Mouse (Mus musculus): ENCODE data around the gene Dexi. TPM values are rescaled to one million over a fixed set of nuclear protein-coding genes. Genes with fewer than 3 reads are reported as not detected.

Gene Dexi
- total RNA-seq (2021): 10 to 100 TPM; 45.7 to 46.9 TPM
- long read RNA-seq, experiment 1, transcript Dexi-201 (2 exons, 1,389 nt): major isoform, 38 of 49 reads
- long read RNA-seq, experiment 1, partial matches to known transcripts: 2 of 49 reads
- long read RNA-seq, experiment 1, other reads (novel, unspliced or antisense): 9 of 49 reads
- long read RNA-seq, experiment 2, transcript Dexi-201 (2 exons, 1,389 nt): major isoform, 43 of 65 reads
- long read RNA-seq, experiment 2, partial matches to known transcripts: 8 of 65 reads
- long read RNA-seq, experiment 2, other reads (novel, unspliced or antisense): 14 of 65 reads

DNA sequence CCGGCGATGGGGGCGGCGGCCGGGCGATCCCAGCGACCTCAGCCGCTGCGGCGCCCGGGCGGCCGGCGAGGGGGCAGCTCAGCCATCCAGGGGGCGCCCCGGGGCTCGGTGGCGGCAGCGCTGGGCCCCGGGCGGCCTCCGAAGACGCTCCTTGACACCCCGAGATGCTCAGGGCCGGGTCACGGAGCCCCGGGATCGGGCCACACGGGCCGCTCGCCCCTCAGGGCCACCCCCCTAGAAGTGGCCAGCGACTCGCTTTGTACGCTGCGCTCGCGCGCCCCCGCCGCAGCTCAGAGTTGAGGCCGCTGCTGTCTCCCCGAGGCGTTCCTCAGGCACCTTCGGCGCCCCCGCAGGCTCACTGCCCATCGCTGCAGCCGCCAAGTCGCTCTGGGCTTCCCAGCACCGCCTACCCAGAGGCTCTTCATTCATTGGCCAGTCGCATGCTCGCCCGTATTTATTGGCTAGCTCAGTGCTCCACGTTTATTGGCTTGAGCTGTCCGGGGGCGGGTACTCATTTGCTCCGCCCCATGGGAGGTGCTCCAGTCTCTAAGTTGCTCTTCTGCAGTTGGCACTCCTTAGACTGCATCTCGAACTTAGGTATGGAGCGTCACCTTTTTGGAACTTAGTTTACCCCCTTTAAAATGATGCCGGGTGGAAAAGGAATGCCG, at the start of gene Dexi:
Dexi (minus strand) TSS at position 357 of the 668 bp plus-strand sequence.
- peak; percentile 89 to 98 for DNase-seq (ENCODE audit: low spot score in 2 of 2)

DNA sequence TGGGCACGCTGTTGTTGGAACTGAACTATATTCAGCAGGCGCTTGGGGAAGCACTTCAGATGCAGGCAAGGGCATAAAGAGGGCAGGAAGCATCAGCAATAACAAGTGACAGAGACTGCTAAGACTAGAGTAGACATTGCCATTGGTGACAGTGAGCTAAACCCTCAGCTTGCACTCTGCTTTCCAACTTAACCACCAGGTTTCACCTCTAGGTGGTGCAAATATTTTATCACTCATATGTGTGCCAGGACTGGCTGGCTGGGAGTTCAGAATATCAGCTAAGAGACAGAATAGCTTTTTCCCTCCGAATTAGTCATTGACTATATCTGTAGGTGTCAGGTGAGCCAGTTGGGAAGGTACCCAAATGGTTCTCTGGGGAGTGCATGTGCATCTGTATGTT, 43.7 kb upstream of the Dexi start:
- DNase-seq (ENCODE audit: low spot score in 2 of 2): peak in 1 of 2 experiments; percentile 35

DNA sequence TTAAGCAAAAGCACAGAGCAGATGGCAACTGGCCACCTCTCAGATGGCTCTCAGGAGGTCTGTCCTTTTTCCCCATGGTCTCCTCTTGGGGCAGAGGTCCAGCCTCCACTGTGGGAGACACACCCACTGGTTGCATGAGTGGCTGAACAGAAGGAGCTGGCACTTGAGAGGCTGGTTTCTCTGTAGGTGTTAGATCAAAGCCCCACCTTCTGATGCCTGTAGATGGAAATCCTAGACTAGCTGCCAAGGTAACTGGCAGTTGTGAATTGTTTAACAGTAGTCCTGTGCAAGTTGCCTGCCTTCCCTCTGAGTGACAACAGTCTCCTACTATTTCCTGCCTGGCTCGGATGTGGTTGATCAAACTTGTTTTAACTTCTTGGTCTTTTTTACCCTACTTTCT, 42.3 kb upstream of the Dexi start:
- DNase-seq (ENCODE audit: low spot score in 2 of 2): no peak

DNA sequence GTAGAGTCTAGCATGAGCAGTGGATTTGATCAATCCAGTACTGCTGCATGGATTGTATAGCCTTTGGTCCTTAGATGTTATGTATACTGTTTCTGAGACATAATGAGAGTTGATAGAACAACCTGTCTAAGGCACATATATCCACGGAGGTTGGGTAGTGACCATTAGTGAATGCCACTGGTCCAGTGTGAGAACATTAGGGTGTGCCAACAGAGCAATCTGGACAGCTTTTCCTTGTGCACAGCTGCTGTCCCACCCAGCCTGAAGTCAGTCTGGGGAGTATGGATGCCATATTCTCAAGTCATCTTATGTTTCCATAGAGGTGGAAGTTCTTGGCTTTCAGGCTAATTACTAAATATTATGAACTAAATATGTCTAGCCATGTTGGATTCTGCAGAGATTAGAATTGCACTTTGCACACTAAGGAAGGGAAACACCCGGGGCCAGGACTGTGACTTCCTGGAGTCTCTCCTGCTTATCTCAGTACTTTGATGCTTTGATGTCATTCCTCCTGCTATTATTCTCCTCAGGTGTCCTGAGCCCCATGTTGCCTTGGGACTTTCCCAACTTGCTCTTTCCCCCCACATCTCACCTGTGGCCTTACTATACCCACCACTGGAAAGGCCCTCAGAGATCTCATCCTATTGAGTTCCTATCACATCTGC, 38.5 kb upstream of the Dexi start:
- DNase-seq (ENCODE audit: low spot score in 2 of 2): no peak

DNA sequence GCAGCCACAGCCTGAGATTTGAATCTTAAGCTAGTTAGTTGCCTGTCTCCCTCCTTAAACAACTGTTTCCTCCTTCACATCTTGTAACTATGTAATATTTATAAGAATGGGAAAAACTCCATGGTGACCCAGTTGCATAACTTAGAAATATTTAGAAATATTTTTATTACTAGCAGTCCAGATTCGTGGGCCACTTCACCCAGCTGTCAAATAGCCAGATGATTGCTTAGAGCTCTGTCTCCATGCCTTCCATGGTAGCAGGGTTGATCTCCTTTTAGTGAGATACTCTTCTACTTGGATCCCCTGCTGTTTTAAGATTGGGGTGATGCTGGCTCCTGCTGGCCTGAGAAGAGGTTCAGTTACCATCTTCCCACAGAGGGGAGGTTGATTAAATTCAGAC, 35.5 kb upstream of the Dexi start:
- no peak for DNase-seq (ENCODE audit: low spot score in 2 of 2)

DNA sequence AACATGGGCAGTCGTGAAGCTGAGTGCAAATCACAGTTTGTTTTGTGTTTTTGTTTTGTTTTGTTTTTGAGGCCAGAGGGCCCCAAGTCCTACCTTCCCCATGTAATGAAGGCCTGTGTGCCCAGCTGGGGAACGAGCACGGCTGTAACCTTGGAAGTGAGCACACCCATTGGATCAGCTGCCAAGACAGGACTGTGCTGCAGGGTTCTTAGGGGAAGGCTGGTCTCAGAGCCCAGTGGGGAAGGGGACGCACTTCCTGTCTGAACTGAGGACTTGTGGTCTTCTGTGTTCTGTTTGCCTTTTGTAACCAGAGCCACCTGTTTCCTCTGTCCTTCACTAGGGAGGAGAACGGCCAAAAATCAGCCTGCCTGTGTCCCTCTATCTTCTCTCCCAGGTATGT, 34.7 kb upstream of the Dexi start:
- no peak for DNase-seq (ENCODE audit: low spot score in 2 of 2)

DNA sequence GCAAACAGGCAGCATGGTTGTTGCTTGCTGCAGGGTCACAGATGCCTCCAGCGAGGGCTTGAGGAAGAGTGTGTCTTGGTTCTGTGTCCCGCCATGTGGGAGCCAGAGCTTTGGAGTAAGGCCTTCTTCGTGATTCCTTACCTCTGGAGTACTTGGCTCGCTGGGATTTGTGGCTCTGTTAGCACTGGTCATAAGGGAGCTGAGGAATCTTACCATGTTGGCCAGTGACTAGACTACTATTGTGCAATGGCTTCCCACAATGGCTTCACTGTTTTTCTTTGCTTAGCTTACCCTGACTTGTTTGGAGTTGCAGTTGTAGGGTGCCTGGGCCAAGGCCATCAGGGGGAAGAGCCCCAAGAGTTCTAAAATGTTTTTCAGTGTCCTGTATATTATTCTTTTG, 33.1 kb upstream of the Dexi start:
- no peak for DNase-seq (ENCODE audit: low spot score in 2 of 2)

DNA sequence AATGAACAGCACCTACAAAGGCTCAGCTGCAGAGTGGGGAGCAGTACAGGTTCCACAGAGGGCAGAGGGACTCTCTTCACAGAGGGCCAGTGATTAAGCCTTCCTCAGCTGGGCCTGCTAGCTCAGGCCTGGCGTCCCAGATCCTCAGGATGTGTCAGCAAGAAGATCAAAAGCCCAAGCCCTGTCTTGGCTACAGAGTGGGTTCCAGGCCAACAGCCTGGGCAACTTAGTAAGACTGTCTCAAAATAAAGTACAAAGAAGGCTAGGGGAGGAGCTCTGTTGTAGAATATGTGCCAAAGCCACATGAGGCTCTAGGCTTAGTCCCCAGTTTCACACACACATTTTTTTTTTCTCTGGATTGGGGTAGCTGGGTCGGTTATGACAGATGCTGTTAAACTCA, 32.1 kb upstream of the Dexi start:
- DNase-seq (ENCODE audit: low spot score in 2 of 2): no peak

DNA sequence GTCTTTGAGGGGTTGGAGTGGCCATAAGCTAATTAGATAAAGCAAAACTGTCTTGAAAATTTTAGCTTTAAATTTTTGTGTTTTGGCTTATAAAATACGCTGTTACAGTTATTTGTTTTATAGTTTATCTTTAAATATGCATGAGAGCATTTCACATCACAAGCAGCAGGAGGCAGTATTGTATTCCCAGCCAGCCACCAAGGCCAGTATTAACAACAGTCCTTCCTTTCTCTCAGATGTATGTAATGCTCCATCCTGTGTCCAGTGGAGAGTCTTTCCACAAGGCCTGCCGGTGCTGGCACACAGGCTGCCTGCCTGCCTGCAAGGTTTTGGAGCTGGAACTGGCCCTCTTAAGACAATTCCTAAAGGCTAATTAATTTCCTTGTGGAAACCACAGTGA, 29.0 kb upstream of the Dexi start:
- no peak for DNase-seq (ENCODE audit: low spot score in 2 of 2)

DNA sequence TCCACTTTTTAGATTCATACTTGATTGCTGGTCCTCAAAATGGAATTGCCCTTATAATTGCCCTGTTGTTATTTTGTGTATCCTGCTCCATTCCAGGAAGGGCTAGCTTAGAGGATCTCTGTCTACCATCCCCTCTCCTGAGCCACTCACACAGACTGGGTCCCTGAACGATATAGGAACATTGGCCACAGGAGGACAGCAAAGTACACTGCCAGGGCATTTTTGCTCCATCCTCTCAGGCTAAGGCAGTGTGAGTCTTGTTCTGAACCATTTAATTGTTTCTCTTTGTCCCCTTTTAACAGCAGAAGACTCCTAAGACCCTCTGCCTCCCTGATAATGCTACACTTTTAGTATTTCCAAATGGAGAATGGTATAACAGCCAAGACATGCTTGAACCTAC, 27.9 kb upstream of the Dexi start:
- peak; percentile 47 to 57 for DNase-seq (ENCODE audit: low spot score in 2 of 2)

DNA sequence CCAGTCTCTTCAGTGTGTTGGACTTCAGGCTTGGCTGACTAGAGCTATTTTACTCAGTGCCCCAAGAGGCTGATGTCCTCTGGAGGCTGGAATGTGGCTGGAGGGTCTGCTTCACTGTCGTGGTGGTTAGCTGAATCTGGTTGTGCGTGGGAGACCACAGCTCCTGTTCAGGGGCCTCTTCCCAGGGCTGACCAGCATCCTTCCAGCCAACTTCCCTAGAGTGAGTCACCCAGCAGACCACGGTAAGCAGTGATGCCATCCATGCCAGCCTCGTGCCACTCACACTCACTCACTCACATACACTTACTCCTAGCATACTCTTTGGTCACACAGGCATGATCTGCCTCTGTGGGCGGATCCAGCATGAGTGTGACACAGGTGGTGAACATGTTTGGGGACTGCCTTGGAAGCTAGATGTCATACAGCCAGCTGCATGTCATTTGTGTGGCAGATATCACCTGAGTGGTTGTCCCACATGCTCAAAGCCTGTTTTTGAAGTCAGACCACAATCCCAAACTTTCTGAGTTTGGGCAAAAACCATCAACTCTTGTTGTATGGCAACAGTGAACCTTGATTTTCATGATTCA, 27.0 kb upstream of the Dexi start:
- DNase-seq (ENCODE audit: low spot score in 2 of 2): no peak

DNA sequence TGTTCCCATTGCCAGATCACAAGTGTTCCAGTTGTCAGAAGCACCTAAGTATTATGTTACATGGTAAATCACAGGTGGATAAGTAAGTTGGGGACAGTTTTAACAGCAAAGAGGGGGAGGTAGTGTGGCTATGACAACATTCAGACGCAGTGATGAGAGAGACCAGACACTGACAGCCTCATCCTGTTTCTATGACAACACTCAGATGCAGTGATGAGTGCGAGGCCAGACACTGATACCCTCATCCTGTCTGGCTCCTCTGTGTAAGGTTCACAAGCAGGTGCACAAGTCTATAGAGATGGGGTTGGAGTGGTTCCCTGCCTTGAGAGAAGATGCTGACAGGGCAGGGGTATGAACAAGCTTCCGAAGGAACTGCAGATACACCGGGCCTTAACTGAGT, 24.3 kb upstream of the Dexi start:
- DNase-seq (ENCODE audit: low spot score in 2 of 2): no peak

DNA sequence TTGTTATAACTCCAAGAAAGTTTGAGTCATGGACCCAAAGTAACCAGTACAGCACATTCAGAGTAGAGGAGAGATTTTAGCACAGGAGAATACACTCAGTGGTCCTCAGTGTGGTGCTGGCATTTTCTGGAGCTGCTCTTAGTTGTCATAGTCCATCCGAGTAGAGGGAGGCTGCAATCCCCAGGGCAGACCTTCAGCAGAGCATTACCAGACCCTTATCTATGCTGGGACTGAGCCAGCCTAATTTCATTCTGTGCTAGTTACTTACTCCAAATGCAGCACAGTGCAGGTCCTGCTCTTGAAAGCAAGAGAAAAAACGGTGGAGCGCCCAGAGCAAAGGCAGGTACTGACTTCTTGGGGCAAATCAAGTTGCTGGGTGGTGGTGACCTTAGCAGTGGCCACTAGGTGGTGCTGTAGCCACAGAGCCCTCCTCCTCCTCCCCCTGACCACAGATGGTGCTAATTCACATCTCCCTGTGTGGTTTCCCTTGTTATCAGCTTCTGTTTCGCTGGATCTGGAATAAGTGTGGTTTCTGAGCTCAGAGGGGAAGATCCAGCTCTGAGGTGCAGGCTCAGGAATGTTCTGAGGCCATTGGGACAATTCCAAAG, 22.5 kb upstream of the Dexi start:
- DNase-seq (ENCODE audit: low spot score in 2 of 2): peak; percentile 55 to 71

DNA sequence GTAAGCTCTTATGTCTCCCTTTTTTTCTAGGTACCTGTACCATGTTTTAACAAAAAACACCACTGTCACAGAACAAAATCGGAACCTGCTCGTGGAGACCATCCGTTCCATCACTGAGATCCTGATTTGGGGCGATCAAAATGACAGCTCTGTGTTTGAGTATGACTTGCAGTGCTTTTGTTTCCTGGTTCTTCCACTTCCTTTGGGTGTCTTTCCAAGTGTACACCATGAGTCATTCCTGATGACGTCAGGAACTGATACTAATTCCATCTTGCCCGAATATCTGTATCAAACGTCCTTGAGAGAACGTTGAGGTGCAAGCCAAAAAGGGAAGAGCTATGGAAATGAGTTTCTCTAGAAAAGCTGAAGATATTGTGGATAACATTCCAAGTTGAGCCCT, 17.1 kb upstream of the Dexi start:
- DNase-seq (ENCODE audit: low spot score in 2 of 2): no peak

DNA sequence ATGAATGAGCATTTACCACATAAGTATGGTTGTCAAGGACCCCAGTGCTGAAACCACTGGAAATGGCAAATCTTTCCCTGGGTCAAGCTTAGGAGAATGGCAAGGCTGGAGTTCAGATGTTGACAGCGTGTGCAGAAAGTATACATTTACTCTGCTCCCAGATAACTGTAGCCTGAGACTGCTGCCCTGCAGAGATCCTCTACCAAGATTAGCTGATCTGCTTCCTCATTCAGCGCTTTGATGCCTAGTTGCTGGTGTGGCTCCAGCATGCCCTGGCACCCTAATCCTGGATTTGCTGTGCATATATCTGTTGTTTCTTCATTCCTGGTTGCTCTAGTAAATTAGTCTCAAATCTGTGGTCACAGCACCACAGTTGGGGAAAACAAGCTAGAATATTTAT, 11.0 kb upstream of the Dexi start:
- DNase-seq (ENCODE audit: low spot score in 2 of 2): no peak

DNA sequence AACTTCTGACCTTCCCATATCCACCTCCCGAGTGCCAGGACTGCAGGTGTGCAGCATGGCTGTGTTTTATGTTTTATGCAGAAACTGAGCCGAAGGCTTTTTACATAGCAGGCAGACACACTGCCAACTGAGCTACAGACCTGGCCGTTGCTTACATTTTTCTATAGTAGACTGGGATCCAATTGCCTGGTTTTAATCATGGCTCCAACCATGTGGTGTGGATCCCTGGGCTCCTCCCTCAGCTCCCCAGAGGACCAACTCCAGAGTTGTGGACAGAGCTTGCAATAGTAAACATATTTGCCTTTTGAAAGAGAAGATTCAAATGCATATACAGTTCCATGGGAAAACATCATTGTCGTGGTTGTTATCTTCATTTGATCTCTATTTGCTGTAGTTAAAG, 8.7 kb upstream of the Dexi start:
- no peak for DNase-seq (ENCODE audit: low spot score in 2 of 2)

DNA sequence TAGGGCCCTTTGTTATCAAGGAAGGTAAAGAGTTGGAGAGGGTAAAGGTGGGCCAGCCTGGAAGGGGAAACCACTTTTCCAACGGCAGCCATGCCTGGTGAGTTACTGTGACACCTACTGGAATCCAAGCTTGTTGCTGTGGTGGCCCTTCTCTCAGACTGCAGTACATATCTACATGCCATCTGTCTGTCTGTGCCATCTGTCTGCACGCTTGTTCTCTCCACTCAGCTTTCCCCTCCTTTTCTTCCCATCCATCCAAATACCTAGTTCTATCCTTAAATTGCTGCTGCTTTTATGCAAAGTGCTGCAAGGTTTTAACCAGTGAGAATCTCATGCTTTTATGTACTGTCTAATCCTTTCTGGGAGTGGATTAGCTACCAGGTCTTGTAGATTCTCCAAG, 6.7 kb upstream of the Dexi start:
- peak in 1 of 2 experiments; percentile 66 for DNase-seq (ENCODE audit: low spot score in 2 of 2)

DNA sequence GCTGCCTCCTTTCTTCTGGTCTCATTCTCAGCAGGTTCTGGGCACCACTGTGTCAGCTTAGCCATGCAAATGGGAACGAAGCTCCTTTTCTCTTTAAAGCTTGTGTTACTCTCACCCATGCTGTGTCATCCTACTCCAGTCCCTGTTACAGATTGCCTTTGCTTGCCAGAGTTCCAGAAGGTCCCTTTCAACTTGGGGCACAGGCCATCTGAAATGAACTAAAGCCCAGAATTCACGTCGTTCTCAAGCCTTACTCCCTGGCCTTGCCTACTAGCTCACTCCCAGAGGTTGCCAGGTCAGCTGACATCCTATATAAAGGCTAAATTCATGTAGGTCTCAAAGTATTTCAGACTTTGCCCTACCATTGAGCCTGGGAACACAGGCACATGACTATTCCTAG, 6.1 kb upstream of the Dexi start:
- DNase-seq (ENCODE audit: low spot score in 2 of 2): no peak

DNA sequence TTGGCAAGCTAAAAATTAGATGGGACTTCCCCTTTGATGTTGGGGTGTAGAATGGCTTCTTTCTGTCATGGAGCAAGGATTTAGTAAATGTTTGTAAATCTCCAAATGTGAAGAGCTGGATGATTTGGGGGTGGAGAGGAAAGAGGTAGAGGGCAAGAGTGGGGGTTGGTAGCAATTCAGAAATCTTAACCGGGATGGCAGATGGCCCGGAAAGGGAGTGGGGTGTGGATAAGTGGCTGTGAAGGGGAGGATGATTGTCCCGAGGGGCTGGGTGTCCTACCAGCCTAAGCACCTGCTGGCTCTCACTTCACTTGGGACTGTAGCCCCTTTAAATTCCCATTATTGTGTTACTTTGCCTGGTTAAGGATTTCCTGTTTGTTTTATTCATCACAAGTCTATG, 4.0 kb upstream of the Dexi start:
- no peak for DNase-seq (ENCODE audit: low spot score in 2 of 2)

DNA sequence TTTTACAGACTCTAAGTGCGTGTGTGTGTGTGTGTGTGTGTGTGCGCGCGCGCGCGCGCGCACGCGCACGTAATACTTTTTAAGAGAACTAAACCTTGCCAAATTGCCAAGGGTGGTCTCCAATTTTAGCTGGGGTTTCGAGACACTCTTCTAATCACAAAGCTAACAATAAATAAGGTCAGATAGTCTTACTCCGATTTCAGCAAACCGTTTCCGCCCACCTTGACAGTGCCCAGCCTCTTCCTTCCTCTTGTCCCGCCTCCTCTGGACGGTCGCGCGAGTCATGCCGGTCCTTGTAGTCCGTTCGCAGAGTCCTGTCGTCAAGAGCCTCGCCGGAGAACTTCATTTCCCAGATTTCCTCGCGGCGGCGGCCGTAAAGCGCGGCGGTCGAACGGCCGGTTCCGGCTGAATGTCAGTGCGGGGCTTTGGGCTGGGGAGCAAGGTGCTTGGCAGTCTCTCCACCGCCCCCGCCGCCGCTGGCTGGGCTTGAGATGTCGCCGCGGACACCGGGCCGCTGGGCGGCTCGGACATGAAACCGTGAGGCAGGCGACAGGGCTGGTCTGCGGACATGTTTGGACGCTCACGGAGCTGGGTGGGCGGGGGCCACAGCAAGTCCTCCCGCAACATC, 2.3 kb upstream of the Dexi start, which contains the start of gene Clec16a:
Clec16a (plus strand) TSS at position 345 of the 628 bp plus-strand sequence.
- DNase-seq (ENCODE audit: low spot score in 2 of 2): peak; percentile 93 to 97

DNA sequence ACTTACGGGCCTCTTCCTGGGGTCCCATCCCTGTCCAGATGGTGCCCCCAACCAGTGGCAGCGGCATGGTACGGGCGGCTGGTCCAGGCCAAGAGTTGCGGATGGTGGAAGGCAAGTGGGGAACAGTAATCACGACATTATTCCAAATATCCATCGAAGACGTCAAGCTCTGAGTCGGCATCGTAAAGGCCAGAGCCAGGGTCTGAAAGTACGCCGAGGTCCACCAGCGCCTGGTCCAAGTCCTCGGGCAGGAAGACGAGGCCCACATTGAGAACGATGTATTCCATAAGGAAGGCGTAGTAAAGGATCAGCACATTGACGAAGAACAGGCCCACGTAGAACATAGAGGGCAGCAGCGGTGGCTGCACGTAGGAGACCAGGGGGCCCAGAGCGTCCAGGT, 588 bp downstream of the Dexi start:
- no peak for DNase-seq (ENCODE audit: low spot score in 2 of 2)

Data from layer of hippocampus, postnatal 14 days (tissue).